Mouse (Mus musculus) heart, adult 2 months (tissue): Measurements from ENCODE around the gene Gm16181. TPM values are rescaled to one million over a fixed set of nuclear protein-coding genes. Genes with fewer than 3 reads are reported as not detected.
A peak's percentile ranks its signal among the peaks of the same experiment; 100 is the strongest.

Source experiments
- DNase-seq, 2 experiments: peaks; one replicate each; pipeline ENCODE4 v3.0.0; 2021
- H3K27ac ChIP-seq: fragments of 200-600 bp; 2 replicates; pipeline ENCODE4 v1.8.1; 2022
- H3K27me3 ChIP-seq: fragments of 200-500 bp; 2 replicates; pipeline ENCODE4 v1.6.1; 2012; ENCODE audit warnings: mild to moderate bottlenecking, low read length, inconsistent platforms, mixed read lengths; ENCODE audit not compliant: control insufficient read depth, insufficient read depth
- H3K36me3 ChIP-seq: fragments of 200-500 bp; 2 replicates; pipeline ENCODE4 v1.6.1; 2012; ENCODE audit warnings: low read length, inconsistent platforms; ENCODE audit not compliant: control insufficient read depth, insufficient read depth
- H3K4me1 ChIP-seq: fragments of 200-500 bp; 2 replicates; pipeline ENCODE4 v1.6.1; 2011; ENCODE audit warnings: low read length; ENCODE audit not compliant: control insufficient read depth, insufficient read depth
- H3K4me3 ChIP-seq: fragments of 200-600 bp; 2 replicates; pipeline ENCODE4 v1.8.1; 2022
- H3K79me2 ChIP-seq: fragments of 200-500 bp; replicated peaks from 2 replicates; pipeline ENCODE4 v1.6.1; 2012; ENCODE audit warnings: mild to moderate bottlenecking, inconsistent platforms, low read length, moderate library complexity, mixed read lengths; ENCODE audit not compliant: control insufficient read depth, insufficient read depth
- H3K9ac ChIP-seq: fragments of 200-500 bp; 2 replicates; pipeline ENCODE4 v1.6.1; 2012; ENCODE audit warnings: low read depth, mild to moderate bottlenecking, control low read depth, inconsistent platforms, low read length, mixed read lengths
- CTCF ChIP-seq: fragments of 200-600 bp; IDR thresholded peaks from 2 replicates; pipeline ENCODE4 v1.8.1; 2022; ENCODE audit warnings: antibody characterized with exemption, mild to moderate bottlenecking, moderate library complexity
- EP300 ChIP-seq: fragments of 200-500 bp; IDR thresholded peaks from 2 replicates; pipeline ENCODE4 v1.6.1; 2011; ENCODE audit warnings: low read depth, low read length, control low read depth; ENCODE audit not compliant: insufficient read depth
- POLR2A ChIP-seq: fragments of 200-500 bp; IDR thresholded peaks from 2 replicates; pipeline ENCODE4 v1.6.1; 2011; ENCODE audit warnings: mild to moderate bottlenecking, low read depth, low read length, control low read depth; ENCODE audit not compliant: insufficient read depth
- WGBS: fragments of 180-500 bp; shearing (Covaris S2); methylation state at CpG from one replicate; pipeline ENCODE4 v1.1.7; 2018; 5-methylcytosine and 5-hydroxymethylcytosine counted together
- intact Hi-C: fragments of 180-260 bp; cut with DNase I; formaldehyde crosslinking; loops from one replicate; pipeline ENCODE4 v1.15.1; 2025
- polyA plus RNA-seq: library from polyadenylated mRNA; depleted of rRNA; stranded (reverse); fragments of >200 nt; gene quantifications from 2 replicates; pipeline ENCODE4 v1.2.3, GENCODE M21; 2012
- total RNA-seq, 2 experiments: library from RNA; stranded (reverse); gene quantifications; 2 replicates each; pipeline ENCODE4 v1.2.3; 2021

Gm16181 gene
- total and polyA plus RNA-seq, 3 experiments: 2.1 TPM; not detected in 2

GRCm38 (mm10) chr17:35258492-35259478 lies 38.2 kb downstream of the Gm16181 start:
- Histone ChIP-seq H3K9ac (no peak overlapping the region), H3K36me3 (no peaks in the 10 kb centered on the region), H3K27ac (peak overlapping the region; percentile 89), H3K27me3 (no peaks in the 10 kb centered on the region), H3K79me2 (no peaks in the 10 kb centered on the region), H3K4me3 (no peak overlapping the region), H3K4me1 (no peaks in the 10 kb centered on the region; the same call in 1 of the 2 replicates)
- intact Hi-C loops: loop anchor here (1.0 to 5.0 kb wide), 3 partner anchors 16 to 44 kb away; no protein-coding TSS in a partner anchor
- peak; percentile 66 to 86 for DNase-seq
- TF ChIP-seq EP300 (peak; percentile 56; the same call in 1 of the 2 replicates), CTCF (peak; percentile 45), POLR2A (peak; percentile 57; the same call in 1 of the 2 replicates)
- WGBS: 35% methylated on average over 14 of the region's 14 CpGs

- H3K36me3 ChIP-seq: peaks cover 3% of the 10 kb centered on the region; the same call in 1 of the 2 replicates
- intact Hi-C loops: loop anchor here (5.0 kb wide), 1 partner anchor 33 kb away; no protein-coding TSS in a partner anchor
- H3K4me1 ChIP-seq: no peaks in the 10 kb centered on the region; the same call in 1 of the 2 replicates
- no peak overlapping the region for H3K4me3 ChIP-seq
- 63% methylated on average over 4 of the region's 4 CpGs for WGBS
- no peak overlapping the region for H3K9ac ChIP-seq
- no peaks in the 10 kb centered on the region for H3K79me2 ChIP-seq
- no peak for TF ChIP-seq EP300
- TF ChIP-seq CTCF: no peak
- no peak for TF ChIP-seq POLR2A
- DNase-seq: no peak
- peak overlapping the region; percentile 89 for H3K27ac ChIP-seq
- H3K27me3 ChIP-seq: no peaks in the 10 kb centered on the region
Observed at GRCm38 (mm10) chr17:35259621-35260020, 39.0 kb downstream of the Gm16181 start.

- WGBS: 81% methylated on average over 13 of the region's 13 CpGs
- intact Hi-C loops: no loop called here
- H3K27ac ChIP-seq: peak overlapping the region; percentile 90; the same call in 1 of the 2 replicates
Observed at GRCm38 (mm10) chr17:35261651-35262050, 41.0 kb downstream of the Gm16181 start.

GRCm38 (mm10) chr17:35262664-35263522 lies 42.3 kb downstream of the Gm16181 start, which contains the start of gene H2-D1:
Gene H2-D1 (plus strand): TSS chr17:35262730.
- Histone ChIP-seq H3K27me3 (no peaks in the 10 kb centered on the region), H3K79me2 (no peaks in the 10 kb centered on the region), H3K27ac (peak within 1 kb of the TSS; percentile 90), H3K9ac (peak within 1 kb of the TSS; percentile 87), H3K36me3 (peaks cover 3% of the 10 kb centered on the region), H3K4me1 (peaks cover 3% of the 10 kb centered on the region), H3K4me3 (peak within 1 kb of the TSS; percentile 79)
- intact Hi-C loops: no loop called here
- 2% methylated on average over 72 of the region's 73 CpGs for WGBS
- DNase-seq: peak; percentile 99 to 100
- TF ChIP-seq CTCF (no peak), EP300 (0 out of 2 replicates have a peak, but pooled peaks have one; percentile 49), POLR2A (peak; percentile 96)

More at GRCm38 (mm10) chr17:35261651-35262050, 41.0 kb downstream of the Gm16181 start:
- Histone ChIP-seq H3K79me2 (no peaks in the 10 kb centered on the region), H3K4me3 (no peak overlapping the region), H3K36me3 (peaks cover 3% of the 10 kb centered on the region), H3K27me3 (no peaks in the 10 kb centered on the region), H3K9ac (no peak overlapping the region), H3K4me1 (peaks cover 3% of the 10 kb centered on the region)
- no peak for TF ChIP-seq CTCF
- no peak for TF ChIP-seq EP300
- TF ChIP-seq POLR2A: no peak
- DNase-seq: no peak

GRCm38 (mm10) chr17:35263523-35263883 lies 42.9 kb downstream of the Gm16181 start:
- no peaks in the 10 kb centered on the region for H3K79me2 ChIP-seq
- peak overlapping the region; percentile 87 for H3K9ac ChIP-seq
- peaks cover 3% of the 10 kb centered on the region for H3K36me3 ChIP-seq
- H3K27ac ChIP-seq: peak overlapping the region; percentile 90
- intact Hi-C loops: no loop called here
- DNase-seq: peak; percentile 52 to 55
- H3K27me3 ChIP-seq: no peaks in the 10 kb centered on the region
- 2% methylated on average over 31 of the region's 31 CpGs for WGBS
- H3K4me3 ChIP-seq: peak overlapping the region; percentile 79
- H3K4me1 ChIP-seq: peaks cover 3% of the 10 kb centered on the region
- TF ChIP-seq POLR2A: no peak
- no peak for TF ChIP-seq EP300
- TF ChIP-seq CTCF: no peak
